Mouse (Mus musculus) midbrain, postnatal 0 days (tissue): ENCODE data around the gene Ehf. TPM values are rescaled to one million over a fixed set of nuclear protein-coding genes. Genes with fewer than 3 reads are reported as not detected.

ENCODE experiments used
- ATAC-seq: fragments of 200-750 bp; cut with Nextera tagmentation; 2 replicates; pipeline ENCODE4 v1.8.0; 2017; ENCODE audit warnings: moderate number of reproducible peaks, mild to moderate bottlenecking, moderate TSS enrichment, moderate library complexity; ENCODE audit not compliant: low FRiP score
- DNase-seq: peaks from one replicate; pipeline ENCODE4 v3.0.0-alpha.2; 2015; ENCODE audit warnings: low spot score
- H3K27ac ChIP-seq: fragments of 300-500 bp; sonication (generic); 2 replicates; pipeline ENCODE4 v1.5.1; 2014; ENCODE audit warnings: low read depth, mild to moderate bottlenecking, low read length, mixed read lengths
- H3K27me3 ChIP-seq: fragments of 300-500 bp; sonication (generic); 2 replicates; pipeline ENCODE4 v1.6.1; 2014; ENCODE audit warnings: low read length, control low read depth, mixed read lengths; ENCODE audit not compliant: insufficient read depth
- H3K36me3 ChIP-seq: fragments of 300-500 bp; sonication (generic); 2 replicates; pipeline ENCODE4 v1.6.1; 2014; ENCODE audit warnings: low read length, control low read depth, mixed read lengths; ENCODE audit not compliant: insufficient read depth
- H3K4me1 ChIP-seq: fragments of 300-500 bp; sonication (generic); 2 replicates; pipeline ENCODE4 v1.6.1; 2014; ENCODE audit warnings: mild to moderate bottlenecking, control low read depth, antibody characterized with exemption, low read length, mixed read lengths; ENCODE audit not compliant: insufficient read depth
- H3K4me2 ChIP-seq: fragments of 300-500 bp; sonication (generic); 2 replicates; pipeline ENCODE4 v1.6.1; 2014; ENCODE audit warnings: low read depth, mild to moderate bottlenecking, low read length, mixed read lengths; ENCODE audit not compliant: poor library complexity, severe bottlenecking
- H3K4me3 ChIP-seq: fragments of 300-500 bp; sonication (generic); 2 replicates; pipeline ENCODE4 v1.5.1; 2014; ENCODE audit warnings: low read depth, mild to moderate bottlenecking, low read length, moderate library complexity
- H3K9ac ChIP-seq: fragments of 300-500 bp; sonication (generic); replicated peaks from 2 replicates; pipeline ENCODE4 v1.6.1; 2014; ENCODE audit warnings: mild to moderate bottlenecking, low read length, moderate library complexity, mixed read lengths; ENCODE audit not compliant: poor library complexity, severe bottlenecking
- H3K9me3 ChIP-seq: fragments of 300-500 bp; sonication (generic); 2 replicates; pipeline ENCODE4 v1.6.1; 2016; ENCODE audit warnings: low read length, control low read depth
- CTCF ChIP-seq: IDR thresholded peaks from 2 replicates; pipeline ENCODE4 v1.5.1; 2016; ENCODE audit warnings: antibody characterized with exemption, mild to moderate bottlenecking
- WGBS: fragments of 180-500 bp; shearing (Covaris S2); extraction: QIAGEN DNeasy Blood & Tissue Kit; methylation state at CpG from one replicate; pipeline ENCODE4 v1.1.7; 2014; 5-methylcytosine and 5-hydroxymethylcytosine counted together
- polyA plus RNA-seq: library from polyadenylated mRNA; unstranded; fragments of >200 nt; fragmentation: Nextera tagmentation; extraction: Ambion mirVana; gene quantifications from 2 replicates; pipeline ENCODE4 v1.2.1, GENCODE M21; 2015
- total RNA-seq: library from RNA; depleted of rRNA; stranded (reverse); fragments of >200 nt; gene quantifications from 2 replicates; pipeline ENCODE4 v1.2.3, GENCODE M21; 2014; rRNA removed

Gene Ehf
- total and polyA plus RNA-seq, 2 experiments from 2014 or later: 0.05 to 0.22 TPM

DNA sequence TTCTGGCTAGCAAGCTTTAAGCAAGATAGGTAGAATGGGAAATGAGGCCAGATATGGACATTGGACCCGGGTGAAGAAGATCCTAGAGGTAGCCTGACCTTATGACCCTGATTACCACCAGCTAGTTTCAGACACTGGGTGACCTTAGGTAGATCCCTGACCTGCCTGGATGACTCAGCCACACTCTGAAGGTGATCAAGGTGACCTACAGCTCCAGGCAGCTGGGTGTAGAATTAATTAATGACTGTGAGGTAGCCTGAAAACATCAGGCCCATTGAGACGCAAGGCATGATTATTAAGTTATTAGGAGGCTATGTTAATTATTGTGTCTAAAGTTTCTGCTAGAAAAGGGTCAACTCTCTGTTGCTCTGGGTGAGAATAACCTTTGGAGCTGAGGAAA lies 82.2 kb downstream of the Ehf start:
- H3K9ac ChIP-seq: no peak overlapping the region
- 97% methylated on average over 2 of the region's 2 CpGs for WGBS
- H3K4me1 ChIP-seq: no peaks in the 10 kb centered on the region
- H3K27me3 ChIP-seq: no peaks in the 10 kb centered on the region
- no peak overlapping the region for H3K4me2 ChIP-seq
- no peaks in the 10 kb centered on the region for H3K36me3 ChIP-seq
- TF ChIP-seq CTCF: no peak
- H3K4me3 ChIP-seq: no peak overlapping the region
- no peak for DNase-seq
- H3K27ac ChIP-seq: no peak overlapping the region
- no peak for ATAC-seq
- 0 out of 2 replicates have a peak, but pooled peaks cover 3% of the 10 kb centered on the region for H3K9me3 ChIP-seq

GRCm38 (mm10) chr2:103218323-103218722 lies 84.8 kb downstream of the Ehf start:
- WGBS: 84% methylated on average over 4 of the region's 4 CpGs
- Histone ChIP-seq H3K4me2 (no peak overlapping the region), H3K36me3 (no peaks in the 10 kb centered on the region), H3K4me1 (no peaks in the 10 kb centered on the region), H3K27me3 (no peaks in the 10 kb centered on the region), H3K9ac (no peak overlapping the region), H3K27ac (no peak overlapping the region), H3K4me3 (no peak overlapping the region), H3K9me3 (0 out of 2 replicates have a peak, but pooled peaks cover 3% of the 10 kb centered on the region)
- TF ChIP-seq CTCF: no peak
- DNase-seq: no peak
- ATAC-seq: no peak

- no peak for TF ChIP-seq CTCF
- DNase-seq (no peak), ATAC-seq (no peak)
- Histone ChIP-seq H3K27ac (no peak overlapping the region), H3K4me1 (no peaks in the 10 kb centered on the region), H3K4me3 (no peak overlapping the region), H3K9ac (no peak overlapping the region), H3K36me3 (no peaks in the 10 kb centered on the region), H3K27me3 (no peaks in the 10 kb centered on the region), H3K4me2 (no peak overlapping the region), H3K9me3 (no peaks in the 10 kb centered on the region)
- 81% methylated on average over 4 of the region's 4 CpGs for WGBS
Observed at GRCm38 (mm10) chr2:103215801-103216200, 87.3 kb downstream of the Ehf start.

DNA sequence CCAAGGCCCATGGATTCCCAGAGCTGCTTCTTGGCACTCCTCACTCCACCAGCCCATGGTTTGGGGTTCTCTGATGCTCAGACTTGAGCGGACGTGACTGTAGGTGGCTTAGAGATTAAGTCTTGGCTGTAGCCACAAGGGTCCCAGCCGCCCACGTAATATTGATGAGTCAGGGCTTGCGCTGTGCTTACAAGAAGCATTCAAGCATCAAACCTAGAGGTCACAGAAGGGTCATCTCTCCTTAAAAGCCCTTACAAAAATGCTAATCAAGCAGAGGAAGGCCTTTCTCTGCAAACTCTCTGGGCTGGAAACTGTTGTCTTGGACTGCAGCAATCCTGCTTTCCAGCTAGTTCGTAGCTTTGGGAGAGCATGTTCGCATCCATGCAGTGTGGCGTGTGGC lies 88.2 kb downstream of the Ehf start:
- H3K9ac ChIP-seq: no peak overlapping the region
- H3K9me3 ChIP-seq: no peaks in the 10 kb centered on the region
- no peaks in the 10 kb centered on the region for H3K27me3 ChIP-seq
- WGBS: 50% methylated on average over 8 of the region's 8 CpGs
- H3K27ac ChIP-seq: no peak overlapping the region
- TF ChIP-seq CTCF: no peak
- H3K4me2 ChIP-seq: no peak overlapping the region
- no peaks in the 10 kb centered on the region for H3K36me3 ChIP-seq
- DNase-seq: no peak
- ATAC-seq: no peak
- H3K4me1 ChIP-seq: no peaks in the 10 kb centered on the region
- no peak overlapping the region for H3K4me3 ChIP-seq

DNA sequence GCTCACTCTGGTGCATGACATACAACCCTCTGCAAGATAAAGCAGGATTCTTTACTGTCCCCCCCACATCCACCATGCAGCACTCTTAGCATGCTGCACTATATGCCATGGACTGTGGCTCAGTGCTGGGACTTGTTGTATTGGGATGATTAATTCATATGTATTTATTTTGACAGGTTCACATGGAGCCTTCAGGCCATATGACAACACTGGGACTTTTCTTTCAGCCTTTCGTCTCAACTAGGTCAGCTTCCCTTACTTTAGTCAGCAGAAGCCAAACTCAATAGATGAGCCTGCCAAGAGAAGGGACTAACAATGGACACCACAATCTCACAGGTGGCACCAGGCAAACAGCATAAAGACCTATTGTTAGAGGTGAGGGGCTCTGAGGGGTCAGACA lies 89.5 kb downstream of the Ehf start:
- no peak for DNase-seq
- no peak overlapping the region for H3K4me3 ChIP-seq
- no peaks in the 10 kb centered on the region for H3K36me3 ChIP-seq
- WGBS: 55% methylated on average over 1 of the region's 1 CpGs
- no peaks in the 10 kb centered on the region for H3K27me3 ChIP-seq
- H3K4me2 ChIP-seq: no peak overlapping the region
- no peak overlapping the region for H3K9ac ChIP-seq
- no peak overlapping the region for H3K27ac ChIP-seq
- ATAC-seq: no peak
- H3K4me1 ChIP-seq: no peaks in the 10 kb centered on the region
- H3K9me3 ChIP-seq: no peaks in the 10 kb centered on the region
- TF ChIP-seq CTCF: no peak

Other genes starting within 250 kb of the Ehf start
- gene Pdhx, start 229.8 kb downstream of the Ehf start, total RNA-seq: 47.2 and 53.2 TPM in 2 replicates
- 66.3 and 69.1 TPM in 2 replicates for gene Pdhx, start 229.8 kb downstream of the Ehf start, polyA plus RNA-seq
- 17.0 and 35.2 TPM in 2 replicates for gene Apip, start 229.6 kb downstream of the Ehf start, total RNA-seq
- gene Apip, start 229.6 kb downstream of the Ehf start, polyA plus RNA-seq: 29.5 and 33.2 TPM in 2 replicates
- gene Elf5, start 108.4 kb upstream of the Ehf start, total RNA-seq: 1.3 TPM in 1 of 2 replicates, not detected in the other
- 0.10 TPM in 1 of 2 replicates, not detected in the other for gene Elf5, start 108.4 kb upstream of the Ehf start, polyA plus RNA-seq
- 111 and 118 TPM in 2 replicates for gene Cat, start 181.9 kb upstream of the Ehf start, total RNA-seq
- 70.2 and 74.2 TPM in 2 replicates for gene Cat, start 181.9 kb upstream of the Ehf start, polyA plus RNA-seq